9 mouse cellular contexts compared by ENCODE assay signal in the genomic region with DNA sequence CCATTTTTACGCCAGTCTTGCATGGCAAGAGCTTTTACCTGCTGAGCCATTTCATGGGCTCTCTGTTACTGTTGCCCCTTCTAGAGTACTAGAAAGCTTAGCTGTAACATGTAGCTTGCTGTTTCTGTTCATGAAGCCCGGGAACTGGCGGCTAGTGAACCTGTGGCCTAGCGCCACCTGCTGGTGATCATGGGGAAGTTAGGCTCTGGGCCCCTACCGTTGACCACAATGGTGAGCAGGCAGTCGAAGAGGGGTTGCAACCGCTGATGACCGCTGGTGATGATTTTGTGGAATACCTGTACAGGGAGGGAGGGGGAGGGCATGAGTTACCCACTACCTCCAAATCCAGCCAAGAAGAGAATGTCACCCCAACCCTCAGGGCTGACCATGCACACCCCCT. TPM values are rescaled to one million over a fixed set of nuclear protein-coding genes. Genes with fewer than 3 reads are reported as not detected.
DNase-seq lines count a peak whose midpoint lies in the region; ATAC-seq and TF ChIP-seq lines count a peak whose summit lies in the region.
"Had no signal": no experiment of that assay in that cellular context is flagged by ENCODE, and none has a peak within 500 bp of the region (broad histone marks: within the 10 kb centered on the region; RNA-seq: fewer than 3 reads in every experiment).

No protein-coding gene starts in this region.

- H3K4me3 ChIP-seq in forebrain, embryonic 14.5 days (ENCODE audit: low read depth, low read length) = no peak overlapping the region
- no peak overlapping the region for H3K4me3 ChIP-seq in hindbrain, embryonic 15.5 days
- no peak overlapping the region for H3K4me3 ChIP-seq in limb, embryonic 13.5 days
- no peak overlapping the region for H3K4me3 ChIP-seq in testis, adult 2 months (ENCODE audit: control insufficient read depth, low read depth, low read length)
- H3K4me3 ChIP-seq: stomach, embryonic 15.5 days had no signal

- no peak overlapping the region for H3K4me2 ChIP-seq in forebrain, embryonic 14.5 days (ENCODE audit: low read length)
- H3K4me2 ChIP-seq in hindbrain, embryonic 15.5 days = no peak overlapping the region
- H3K4me2 ChIP-seq in limb, embryonic 13.5 days (replicated peaks) = no peak overlapping the region
- H3K4me2 ChIP-seq: stomach, embryonic 15.5 days had no signal

- WGBS in forebrain, embryonic 14.5 days = 9% methylated on average over 8 of the region's 8 CpGs
- WGBS in hindbrain, embryonic 15.5 days = 9% methylated on average over 8 of the region's 8 CpGs
- WGBS in limb, embryonic 13.5 days = 5% methylated on average over 8 of the region's 8 CpGs

- peak; percentile 29; the same call in 1 of the 2 replicates for ATAC-seq in cerebellum, adult (ENCODE audit: insufficient number of reproducible peaks, low FRiP score, low TSS enrichment)
- ATAC-seq in forebrain, embryonic 14.5 days = peak; percentile 64; the same call in 1 of the 2 replicates
- ATAC-seq in hindbrain, embryonic 15.5 days (ENCODE audit: low FRiP score, low read depth) = peak; percentile 40; the same call in 1 of the 2 replicates
- ATAC-seq in limb, embryonic 13.5 days (ENCODE audit: low FRiP score, low read depth) = 0 out of 2 replicates have a peak, but pooled peaks have one; percentile 30

- peak; percentile 96 for TF ChIP-seq CTCF in testis, adult 2 months (IDR thresholded peaks at IDR 0.05; ENCODE audit: control insufficient read depth, insufficient read depth, insufficient replicate concordance, low read depth, low read length)

- peaks cover 34% of the 10 kb centered on the region for H3K36me3 ChIP-seq in forebrain, embryonic 14.5 days (ENCODE audit: control insufficient read depth, insufficient read depth, low read length)
- H3K36me3 ChIP-seq in hindbrain, embryonic 15.5 days = peaks cover 48% of the 10 kb centered on the region
- H3K36me3 ChIP-seq in limb, embryonic 13.5 days = no peaks in the 10 kb centered on the region
- no peaks in the 10 kb centered on the region for H3K36me3 ChIP-seq in testis, adult 2 months (ENCODE audit: control insufficient read depth, insufficient read depth, low read length)

- H3K27me3 ChIP-seq in forebrain, embryonic 14.5 days (replicated peaks; ENCODE audit: control insufficient read depth, insufficient read depth, low read length) = no peaks in the 10 kb centered on the region
- H3K27me3 ChIP-seq in hindbrain, embryonic 15.5 days = 0 out of 2 replicates have a peak, but pooled peaks cover 6% of the 10 kb centered on the region
- peaks cover 52% of the 10 kb centered on the region for H3K27me3 ChIP-seq in limb, embryonic 13.5 days
- H3K27me3 ChIP-seq in testis, adult 2 months (ENCODE audit: control insufficient read depth, insufficient read depth, low read length) = no peaks in the 10 kb centered on the region

- H3K27ac ChIP-seq in forebrain, embryonic 14.5 days (ENCODE audit: low read depth, low read length) = no peak overlapping the region
- no peak overlapping the region for H3K27ac ChIP-seq in hindbrain, embryonic 15.5 days (replicated peaks)
- H3K27ac ChIP-seq in limb, embryonic 13.5 days = no peak overlapping the region
- no peak overlapping the region for H3K27ac ChIP-seq in testis, adult 2 months (ENCODE audit: control insufficient read depth, insufficient read depth, low read depth, low read length)
- H3K27ac ChIP-seq: stomach, embryonic 15.5 days had no signal

- DNase-seq in urinary bladder, postnatal 36 days (ENCODE audit: low spot score in 2 of 2) = peak; percentile 44 to 62
- no peak for DNase-seq in urinary bladder, postnatal 10 days (ENCODE audit: low spot score)
- DNase-seq in forebrain, embryonic 14.5 days (ENCODE audit: low spot score) = peak; percentile 88
- peak; percentile 90 for DNase-seq in naive thymus-derived CD4-positive, alpha-beta T cell, adult 2 months (ENCODE audit: low read depth)

- no peaks in the 10 kb centered on the region for H3K9me3 ChIP-seq in forebrain, embryonic 14.5 days (replicated peaks; ENCODE audit: control insufficient read depth, low read length)
- H3K9me3 ChIP-seq in hindbrain, embryonic 15.5 days = no peaks in the 10 kb centered on the region
- H3K9me3 ChIP-seq in limb, embryonic 13.5 days = no peaks in the 10 kb centered on the region
- H3K9me3 ChIP-seq: stomach, embryonic 15.5 days had no signal

- H3K4me1 ChIP-seq in forebrain, embryonic 14.5 days (ENCODE audit: control insufficient read depth, insufficient read depth, low read length) = peaks cover 6% of the 10 kb centered on the region; the same call in 1 of the 2 replicates
- H3K4me1 ChIP-seq in hindbrain, embryonic 15.5 days (replicated peaks) = peaks cover 8% of the 10 kb centered on the region
- peaks cover 8% of the 10 kb centered on the region for H3K4me1 ChIP-seq in limb, embryonic 13.5 days
- H3K4me1 ChIP-seq in testis, adult 2 months (ENCODE audit: control insufficient read depth, insufficient read depth, low read length) = peaks cover 4% of the 10 kb centered on the region

- H3K9ac ChIP-seq in forebrain, embryonic 14.5 days (ENCODE audit: low read length) = no peak overlapping the region
- no peak overlapping the region for H3K9ac ChIP-seq in hindbrain, embryonic 15.5 days
- no peak overlapping the region for H3K9ac ChIP-seq in limb, embryonic 13.5 days
- H3K9ac ChIP-seq: stomach, embryonic 15.5 days had no signal

- no peak for TF ChIP-seq POLR2A in testis, adult 2 months (IDR thresholded peaks at IDR 0.05; ENCODE audit: control insufficient read depth, low read depth, low read length)

RNA-seq across cellular contexts. Expression of a gene that starts 13.4 kb away (rescaled TPM):
- polyA plus RNA-seq in forebrain, embryonic 14.5 days (2014; fragmentation: Nextera tagmentation; extraction: Ambion mirVana) = 32.0 and 36.3 TPM in 2 replicates
- 57.2 and 62.4 TPM in 2 replicates for polyA plus RNA-seq in hindbrain, embryonic 15.5 days (2015; fragmentation: Nextera tagmentation; extraction: Ambion mirVana)
- 2.4 and 3.2 TPM in 2 replicates for polyA plus RNA-seq in limb, embryonic 13.5 days (2015; fragmentation: Nextera tagmentation; extraction: Ambion mirVana)
- polyA plus RNA-seq in testis, adult 2 months (2012; rRNA removed) = 1.2 and 1.7 TPM in 2 replicates

RNA-seq across cellular contexts. Expression of a gene that starts 19.7 kb away (rescaled TPM):
- 0.06 and 0.09 TPM in 2 replicates for polyA plus RNA-seq in forebrain, embryonic 14.5 days (2014; fragmentation: Nextera tagmentation; extraction: Ambion mirVana)
- 2.2 and 2.3 TPM in 2 replicates for polyA plus RNA-seq in hindbrain, embryonic 15.5 days (2015; fragmentation: Nextera tagmentation; extraction: Ambion mirVana)
- not detected in 2 replicates for polyA plus RNA-seq in limb, embryonic 13.5 days (2015; fragmentation: Nextera tagmentation; extraction: Ambion mirVana)
- 0.17 and 0.40 TPM in 2 replicates for polyA plus RNA-seq in testis, adult 2 months (2012; rRNA removed)

RNA-seq across cellular contexts. Expression of a gene that starts 27.5 kb away (rescaled TPM):
- 17.7 and 19.0 TPM in 2 replicates for polyA plus RNA-seq in forebrain, embryonic 14.5 days (2014; fragmentation: Nextera tagmentation; extraction: Ambion mirVana)
- 25.0 and 27.0 TPM in 2 replicates for polyA plus RNA-seq in hindbrain, embryonic 15.5 days (2015; fragmentation: Nextera tagmentation; extraction: Ambion mirVana)
- polyA plus RNA-seq in limb, embryonic 13.5 days (2015; fragmentation: Nextera tagmentation; extraction: Ambion mirVana) = 11.3 and 11.4 TPM in 2 replicates
- 5.2 TPM in 2 replicates for polyA plus RNA-seq in testis, adult 2 months (2012; rRNA removed)

RNA-seq across cellular contexts. Expression of a gene that starts 32.3 kb away (rescaled TPM):
- polyA plus RNA-seq in forebrain, embryonic 14.5 days (2014; fragmentation: Nextera tagmentation; extraction: Ambion mirVana) = not detected in 2 replicates
- polyA plus RNA-seq in hindbrain, embryonic 15.5 days (2015; fragmentation: Nextera tagmentation; extraction: Ambion mirVana) = 0.06 and 0.38 TPM in 2 replicates
- polyA plus RNA-seq in limb, embryonic 13.5 days (2015; fragmentation: Nextera tagmentation; extraction: Ambion mirVana) = not detected in 2 replicates
- 3.7 and 4.1 TPM in 2 replicates for polyA plus RNA-seq in testis, adult 2 months (2012; rRNA removed)

RNA-seq across cellular contexts. Expression of a gene that starts 47.2 kb away (rescaled TPM):
- not detected in 2 replicates for polyA plus RNA-seq in forebrain, embryonic 14.5 days (2014; fragmentation: Nextera tagmentation; extraction: Ambion mirVana)
- polyA plus RNA-seq in hindbrain, embryonic 15.5 days (2015; fragmentation: Nextera tagmentation; extraction: Ambion mirVana) = 0.07 and 0.34 TPM in 2 replicates
- 0.11 TPM in 1 of 2 replicates, not detected in the other for polyA plus RNA-seq in limb, embryonic 13.5 days (2015; fragmentation: Nextera tagmentation; extraction: Ambion mirVana)
- 8.5 and 8.9 TPM in 2 replicates for polyA plus RNA-seq in testis, adult 2 months (2012; rRNA removed)
